Mouse (Mus musculus): ENCODE data around the gene Pde9a. TPM values are rescaled to one million over a fixed set of nuclear protein-coding genes. Genes with fewer than 3 reads are reported as not detected.

The Pde9a gene
- under 1 TPM in 1 of 2 experiments, not detected in 1; 0.47 TPM for polyA plus RNA-seq (2017; shearing (Covaris generic))

GRCm38 (mm10) chr17:31385671-31386665 is at the start of gene Pde9a:
Gene Pde9a, plus strand, starts transcription at chr17:31386210.

DNA sequence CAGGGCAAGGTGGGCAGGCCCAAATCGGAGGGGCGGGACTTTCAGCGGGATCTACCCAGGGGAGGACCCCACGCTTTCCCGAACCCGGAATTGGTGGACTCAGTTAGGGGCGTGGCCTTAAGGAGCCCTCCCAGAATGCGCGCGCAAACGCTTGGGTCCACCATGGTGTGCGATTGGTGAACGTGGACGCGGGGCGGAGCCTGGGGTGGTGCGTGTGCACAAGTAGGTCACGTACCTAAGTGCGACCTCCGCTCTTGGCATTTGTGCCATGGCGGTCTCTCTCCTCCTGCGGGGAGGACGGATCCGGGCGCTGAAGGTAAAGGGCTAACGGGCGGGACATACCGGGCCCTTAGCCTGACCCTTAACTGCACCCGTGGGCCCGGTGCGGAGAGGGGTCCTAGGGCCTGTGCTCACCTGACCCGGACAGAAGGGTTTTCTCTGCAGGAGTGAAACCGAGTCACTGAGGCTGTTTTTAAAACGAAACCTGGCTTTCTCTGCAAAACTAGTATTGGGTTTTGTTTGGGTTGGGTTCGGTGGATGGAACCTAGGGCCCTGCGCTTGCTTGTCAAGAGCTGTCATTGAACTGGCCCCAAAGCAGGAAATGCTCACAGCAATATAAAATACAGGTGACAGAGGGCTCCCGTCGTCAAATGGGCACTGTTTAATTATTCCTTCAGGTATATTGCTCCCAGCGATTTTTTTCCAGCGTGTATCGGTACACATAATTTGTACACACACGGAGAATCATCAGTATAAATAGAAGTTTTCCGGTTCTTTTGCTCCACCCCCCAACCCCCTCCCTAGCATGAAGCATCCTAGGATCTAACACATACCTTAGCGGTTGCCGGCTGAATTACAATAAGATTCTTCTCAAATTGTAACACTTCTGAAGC is 134.2 kb downstream of the Pde9a start, which contains the start of the genes Wdr4 and Ndufv3:
Gene Wdr4, minus strand, starts transcription at position 35 of the 893 bp plus-strand sequence.
Gene Ndufv3, plus strand, starts transcription at position 170 of the 893 bp plus-strand sequence.

Other genes starting within 250 kb of the Pde9a start
- not detected for gene Tff2, start 241.9 kb upstream of the Pde9a start, polyA plus RNA-seq (2017; shearing (Covaris generic))
- gene Tff1, start 220.9 kb upstream of the Pde9a start, polyA plus RNA-seq (2017; shearing (Covaris generic)) = not detected
- 1 to 10 TPM; 1.8 to 2.9 TPM for gene Tmprss3, start 187.2 kb upstream of the Pde9a start, polyA plus RNA-seq (2017; shearing (Covaris generic))
- 100 to 1,000 TPM; 262 to 270 TPM for gene Ubash3a, start 178.3 kb upstream of the Pde9a start, polyA plus RNA-seq (2017; shearing (Covaris generic))
- 1 to 10 TPM; 1.5 to 1.6 TPM for gene Rsph1, start 108.8 kb upstream of the Pde9a start, polyA plus RNA-seq (2017; shearing (Covaris generic))
- 10 to 100 TPM; 42.3 to 67.1 TPM for gene Slc37a1, start 99.4 kb upstream of the Pde9a start, polyA plus RNA-seq (2017; shearing (Covaris generic))
- 10 to 100 TPM; 23.3 to 39.9 TPM for gene Wdr4, start 133.8 kb downstream of the Pde9a start, polyA plus RNA-seq (2017; shearing (Covaris generic))
- 100 to 1,000 TPM; 185 to 189 TPM for gene Ndufv3, start 133.9 kb downstream of the Pde9a start, polyA plus RNA-seq (2017; shearing (Covaris generic))
- gene Pknox1, start 178.5 kb downstream of the Pde9a start, polyA plus RNA-seq (2017; shearing (Covaris generic)) = 10 to 100 TPM; 49.1 to 71.5 TPM